Mouse (Mus musculus): ENCODE measurements at regions not wholly inside any gene's neighbourhood (a gene's known extent, or its start where the extent isn't known, plus 50 kb on each side); places are given as distances from the start of the nearest gene placed in this dataset.

DNA sequence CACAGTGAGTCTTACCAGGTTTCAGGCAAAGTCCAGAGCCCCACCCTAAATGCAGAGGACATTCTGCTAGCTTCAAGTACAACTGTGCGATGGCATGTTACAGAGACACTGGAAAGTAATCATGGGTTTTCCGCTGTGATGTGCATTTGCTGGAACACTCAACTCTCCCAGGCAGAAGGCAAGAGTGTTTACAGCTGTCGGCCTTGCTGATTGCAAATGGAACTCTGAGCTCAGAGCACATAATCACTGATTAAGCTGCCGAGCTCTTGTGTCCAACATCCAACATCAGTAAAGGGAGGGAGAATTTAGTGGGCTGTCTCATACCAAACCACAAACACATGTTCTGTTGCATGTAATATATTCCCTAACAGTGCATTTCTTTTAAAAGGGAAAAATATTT is 117.1 kb downstream of the Postn start:
- TF ChIP-seq POLR2A (IDR thresholded peaks at IDR 0.05; ENCODE audit: low read depth, low read length): no peak
- no peak for TF ChIP-seq CTCF (IDR thresholded peaks at IDR 0.05; ENCODE audit: extremely low read depth, insufficient read depth, insufficient read length, insufficient replicate concordance)
- 85% methylated on average over 4 of the region's 4 CpGs for WGBS
- H3K36me3 ChIP-seq (ENCODE audit: control insufficient read depth, insufficient read depth, low read length): no peaks in the 10 kb centered on the region
- H3K4me3 ChIP-seq (ENCODE audit: extremely low read depth, insufficient read depth, insufficient read length): no peak overlapping the region
- H3K27me3 ChIP-seq (ENCODE audit: control insufficient read depth, insufficient read depth, low read length): no peaks in the 10 kb centered on the region
- H3K27ac ChIP-seq (ENCODE audit: insufficient read depth, low read length): no peak overlapping the region
- H3K4me1 ChIP-seq (ENCODE audit: control insufficient read depth, insufficient read depth, insufficient read length): no peaks in the 10 kb centered on the region
- no peak for DNase-seq (ENCODE audit: low read depth in 1 of 2, low spot score in 2 of 2)

DNA sequence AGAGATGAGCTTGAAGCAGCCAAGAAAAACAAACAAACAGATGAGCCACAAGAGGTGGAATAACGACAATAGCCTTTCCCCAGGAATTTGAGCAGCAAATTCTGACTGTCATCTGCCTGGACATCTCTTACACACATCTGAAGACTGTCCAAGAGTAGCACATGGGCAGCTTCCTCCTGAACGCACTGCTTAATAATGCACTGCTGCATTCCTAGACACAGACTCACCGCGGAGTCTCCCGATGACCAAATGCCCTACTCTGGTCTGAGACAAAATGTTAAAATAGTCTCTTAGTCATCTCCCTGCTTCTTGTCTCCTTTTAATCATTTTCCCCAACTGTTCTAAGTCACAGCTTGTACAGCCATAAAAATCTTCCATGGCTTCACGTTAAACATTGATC is 119.3 kb downstream of the Postn start:
- no peak overlapping the region for H3K4me3 ChIP-seq (ENCODE audit: extremely low read depth, insufficient read depth, insufficient read length)
- H3K27ac ChIP-seq (ENCODE audit: insufficient read depth, low read length): no peak overlapping the region
- TF ChIP-seq POLR2A (IDR thresholded peaks at IDR 0.05; ENCODE audit: low read depth, low read length): no peak
- TF ChIP-seq CTCF (IDR thresholded peaks at IDR 0.05; ENCODE audit: extremely low read depth, insufficient read depth, insufficient read length, insufficient replicate concordance): no peak
- 85% methylated on average over 6 of the region's 6 CpGs for WGBS
- no peaks in the 10 kb centered on the region for H3K27me3 ChIP-seq (ENCODE audit: control insufficient read depth, insufficient read depth, low read length)
- no peaks in the 10 kb centered on the region for H3K36me3 ChIP-seq (ENCODE audit: control insufficient read depth, insufficient read depth, low read length)
- no peak for DNase-seq (ENCODE audit: low read depth in 1 of 2, low spot score in 2 of 2)
- H3K4me1 ChIP-seq (ENCODE audit: control insufficient read depth, insufficient read depth, insufficient read length): no peaks in the 10 kb centered on the region

DNA sequence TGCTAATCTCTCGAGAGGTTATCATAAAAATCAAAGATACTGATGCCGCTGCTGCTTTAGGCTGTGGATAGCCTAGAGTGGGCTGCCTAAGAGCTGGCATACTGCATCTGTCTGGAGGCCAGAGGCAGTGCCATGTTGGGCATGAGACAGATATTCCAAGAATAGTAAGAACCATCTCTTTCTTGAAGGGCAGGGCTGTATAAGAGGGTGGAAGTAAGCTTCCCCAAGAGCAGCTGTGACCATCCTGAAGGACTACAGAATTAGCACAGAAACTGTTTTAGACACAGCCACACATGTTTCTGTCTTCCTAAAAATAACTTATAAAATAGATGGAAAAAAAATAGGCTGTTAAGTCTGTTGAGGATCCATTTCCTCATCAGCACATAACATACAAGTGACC is 126.4 kb downstream of the Postn start:
- no peak for DNase-seq (ENCODE audit: low read depth in 1 of 2, low spot score in 2 of 2)
- Histone ChIP-seq H3K4me1 (ENCODE audit: control insufficient read depth, insufficient read depth, insufficient read length) (no peaks in the 10 kb centered on the region), H3K27me3 (ENCODE audit: control insufficient read depth, insufficient read depth, low read length) (no peaks in the 10 kb centered on the region), H3K27ac (ENCODE audit: insufficient read depth, low read length) (no peak overlapping the region), H3K36me3 (ENCODE audit: control insufficient read depth, insufficient read depth, low read length) (no peaks in the 10 kb centered on the region), H3K4me3 (ENCODE audit: extremely low read depth, insufficient read depth, insufficient read length) (no peak overlapping the region)
- TF ChIP-seq CTCF (IDR thresholded peaks at IDR 0.05; ENCODE audit: extremely low read depth, insufficient read depth, insufficient read length, insufficient replicate concordance): no peak
- TF ChIP-seq POLR2A (IDR thresholded peaks at IDR 0.05; ENCODE audit: low read depth, low read length): no peak
- 96% methylated on average over 2 of the region's 2 CpGs for WGBS

DNA sequence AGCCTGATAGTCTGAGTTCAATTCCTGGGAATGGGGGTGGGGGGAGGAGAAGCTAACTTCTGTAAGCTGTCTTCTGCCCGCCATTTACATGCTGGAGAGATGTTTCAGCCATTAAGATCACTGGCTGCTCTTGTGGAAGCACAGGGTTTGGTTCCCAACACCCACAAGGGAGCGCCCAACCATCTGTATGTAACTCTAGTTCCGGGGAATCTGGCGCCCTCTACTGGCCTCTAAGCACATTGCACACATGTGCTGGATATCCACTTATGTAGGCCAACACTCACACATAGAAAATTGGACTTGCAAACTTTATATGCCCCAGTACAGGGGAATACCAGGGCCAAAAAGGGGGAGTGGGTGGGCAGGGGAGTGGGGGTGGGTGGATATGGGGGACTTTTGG is 126.9 kb downstream of the Postn start:
- Histone ChIP-seq H3K27ac (ENCODE audit: insufficient read depth, low read length) (no peak overlapping the region), H3K4me1 (ENCODE audit: control insufficient read depth, insufficient read depth, insufficient read length) (no peaks in the 10 kb centered on the region), H3K36me3 (ENCODE audit: control insufficient read depth, insufficient read depth, low read length) (no peaks in the 10 kb centered on the region), H3K4me3 (ENCODE audit: extremely low read depth, insufficient read depth, insufficient read length) (no peak overlapping the region), H3K27me3 (ENCODE audit: control insufficient read depth, insufficient read depth, low read length) (no peaks in the 10 kb centered on the region)
- 81% methylated on average over 4 of the region's 4 CpGs for WGBS
- TF ChIP-seq POLR2A (IDR thresholded peaks at IDR 0.05; ENCODE audit: low read depth, low read length) (no peak), CTCF (IDR thresholded peaks at IDR 0.05; ENCODE audit: extremely low read depth, insufficient read depth, insufficient read length, insufficient replicate concordance) (no peak)
- DNase-seq (ENCODE audit: low read depth in 1 of 2, low spot score in 2 of 2): no peak

DNA sequence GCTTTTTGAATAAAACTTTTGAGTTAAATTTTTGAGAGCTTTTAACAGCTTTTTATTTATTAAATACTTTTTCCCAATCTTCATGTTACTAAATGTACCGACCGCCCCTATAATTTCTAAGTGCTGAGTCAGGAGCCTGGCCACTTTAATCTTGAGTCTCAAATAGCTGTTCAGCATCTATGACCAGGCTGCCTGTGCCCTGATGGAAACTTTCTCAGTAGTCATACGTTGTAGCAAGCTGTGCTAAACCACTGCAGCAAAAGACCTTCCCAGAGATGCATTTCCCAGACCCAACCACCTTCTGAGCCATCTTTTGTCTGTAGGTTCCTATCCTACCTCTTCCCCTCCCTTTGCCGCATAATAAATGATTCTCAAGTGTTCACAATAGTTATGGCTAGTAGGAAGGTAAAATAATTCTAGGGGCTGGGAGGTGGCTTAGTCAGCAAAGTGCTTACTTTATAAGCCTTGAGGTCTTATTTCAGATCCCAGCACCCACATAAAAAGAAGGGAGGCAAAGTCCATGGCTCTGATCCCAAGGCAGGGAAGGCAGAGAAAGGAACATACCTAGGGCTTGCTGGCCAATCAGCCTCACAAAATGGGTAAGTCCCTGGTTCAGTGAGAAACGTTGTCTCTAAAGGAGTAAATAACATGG is 129.5 kb downstream of the Postn start:
- no peaks in the 10 kb centered on the region for H3K27me3 ChIP-seq (ENCODE audit: control insufficient read depth, insufficient read depth, low read length)
- WGBS: 86% methylated on average over 5 of the region's 5 CpGs
- H3K4me3 ChIP-seq (ENCODE audit: extremely low read depth, insufficient read depth, insufficient read length): no peak overlapping the region
- DNase-seq (ENCODE audit: low read depth in 1 of 2, low spot score in 2 of 2): no peak
- H3K4me1 ChIP-seq (ENCODE audit: control insufficient read depth, insufficient read depth, insufficient read length): no peaks in the 10 kb centered on the region
- no peaks in the 10 kb centered on the region for H3K36me3 ChIP-seq (ENCODE audit: control insufficient read depth, insufficient read depth, low read length)
- H3K27ac ChIP-seq (ENCODE audit: insufficient read depth, low read length): no peak overlapping the region
- TF ChIP-seq POLR2A (IDR thresholded peaks at IDR 0.05; ENCODE audit: low read depth, low read length) (no peak), CTCF (IDR thresholded peaks at IDR 0.05; ENCODE audit: extremely low read depth, insufficient read depth, insufficient read length, insufficient replicate concordance) (no peak)

DNA sequence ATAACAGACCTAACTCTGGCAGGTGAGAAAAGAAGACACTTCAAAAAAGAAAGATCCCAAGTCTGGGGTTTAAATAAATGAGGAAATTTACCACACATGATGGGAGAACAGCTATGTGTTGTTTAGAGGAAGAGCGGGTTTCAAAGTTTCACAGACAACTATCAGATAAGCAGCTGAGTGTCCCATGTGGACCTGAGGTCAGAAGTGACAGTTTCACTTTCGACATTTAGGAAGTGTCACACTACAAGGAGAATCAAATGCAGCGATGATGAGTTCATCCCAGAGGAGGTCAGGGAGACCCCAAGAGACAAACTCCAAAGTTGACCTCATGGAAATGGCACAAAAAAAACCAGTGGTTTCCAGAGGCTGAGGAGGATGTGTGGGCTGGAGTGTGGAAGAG is 132.7 kb downstream of the Postn start:
- no peak for DNase-seq (ENCODE audit: low read depth in 1 of 2, low spot score in 2 of 2)
- no peaks in the 10 kb centered on the region for H3K4me1 ChIP-seq (ENCODE audit: control insufficient read depth, insufficient read depth, insufficient read length)
- no peak overlapping the region for H3K27ac ChIP-seq (ENCODE audit: insufficient read depth, low read length)
- no peaks in the 10 kb centered on the region for H3K27me3 ChIP-seq (ENCODE audit: control insufficient read depth, insufficient read depth, low read length)
- 32% methylated on average over 3 of the region's 3 CpGs for WGBS
- H3K4me3 ChIP-seq (ENCODE audit: extremely low read depth, insufficient read depth, insufficient read length): no peak overlapping the region
- no peaks in the 10 kb centered on the region for H3K36me3 ChIP-seq (ENCODE audit: control insufficient read depth, insufficient read depth, low read length)
- TF ChIP-seq CTCF (IDR thresholded peaks at IDR 0.05; ENCODE audit: extremely low read depth, insufficient read depth, insufficient read length, insufficient replicate concordance) (no peak), POLR2A (IDR thresholded peaks at IDR 0.05; ENCODE audit: low read depth, low read length) (no peak)

DNA sequence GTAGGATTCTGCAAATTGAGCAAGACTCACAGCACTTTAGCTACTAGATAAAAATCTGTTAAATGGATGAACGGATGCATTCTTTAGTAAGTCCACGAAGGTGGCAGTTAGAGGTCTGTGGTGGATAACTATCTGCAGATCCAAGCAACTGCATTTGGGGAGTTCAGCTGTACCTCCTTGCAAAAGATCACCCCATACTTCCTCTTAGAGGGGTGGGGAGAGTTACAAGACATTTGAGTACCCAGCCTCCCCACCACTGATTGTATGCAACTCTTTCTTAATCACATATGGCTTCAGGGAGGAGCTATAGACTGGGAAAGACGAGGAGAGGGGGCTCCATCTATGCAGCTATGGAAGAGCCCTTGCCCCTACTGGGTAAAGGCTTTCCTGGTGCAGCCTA is 144.1 kb downstream of the Postn start:
- H3K27ac ChIP-seq (ENCODE audit: insufficient read depth, low read length): no peak overlapping the region
- no peaks in the 10 kb centered on the region for H3K36me3 ChIP-seq (ENCODE audit: control insufficient read depth, insufficient read depth, low read length)
- H3K4me1 ChIP-seq (ENCODE audit: control insufficient read depth, insufficient read depth, insufficient read length): no peaks in the 10 kb centered on the region
- no peak for DNase-seq (ENCODE audit: low read depth in 1 of 2, low spot score in 2 of 2)
- WGBS: 77% methylated on average over 3 of the region's 3 CpGs
- TF ChIP-seq POLR2A (IDR thresholded peaks at IDR 0.05; ENCODE audit: low read depth, low read length): no peak
- TF ChIP-seq CTCF (IDR thresholded peaks at IDR 0.05; ENCODE audit: extremely low read depth, insufficient read depth, insufficient read length, insufficient replicate concordance): no peak
- H3K27me3 ChIP-seq (ENCODE audit: control insufficient read depth, insufficient read depth, low read length): no peaks in the 10 kb centered on the region
- H3K4me3 ChIP-seq (ENCODE audit: extremely low read depth, insufficient read depth, insufficient read length): no peak overlapping the region

Data from spleen, adult 2 months (tissue).